Mouse (Mus musculus) hindbrain, postnatal 0 days (tissue): ENCODE data around the gene Gm20605. TPM values are rescaled to one million over a fixed set of nuclear protein-coding genes. Genes with fewer than 3 reads are reported as not detected.

Experiments
- ATAC-seq: fragments of 200-750 bp; cut with Nextera tagmentation; 2 replicates; pipeline ENCODE4 v1.8.0; 2017; ENCODE audit warnings: mild to moderate bottlenecking, moderate TSS enrichment, moderate library complexity
- DNase-seq: peaks from one replicate; pipeline ENCODE4 v3.0.0-alpha.2; 2015; ENCODE audit warnings: low spot score
- H3K27ac ChIP-seq: fragments of 300-500 bp; sonication (generic); 2 replicates; pipeline ENCODE4 v1.5.1; 2014; ENCODE audit warnings: mild to moderate bottlenecking
- H3K27me3 ChIP-seq: fragments of 300-500 bp; sonication (generic); 2 replicates; pipeline ENCODE4 v1.6.1; 2014; ENCODE audit warnings: low read length, mixed read lengths; ENCODE audit not compliant: insufficient read depth
- H3K36me3 ChIP-seq: fragments of 300-500 bp; sonication (generic); 2 replicates; pipeline ENCODE4 v1.6.1; 2014; ENCODE audit warnings: low read length, mixed read lengths; ENCODE audit not compliant: insufficient read depth
- H3K4me1 ChIP-seq: fragments of 300-500 bp; sonication (generic); 2 replicates; pipeline ENCODE4 v1.6.1; 2014; ENCODE audit warnings: antibody characterized with exemption, low read length, mixed read lengths; ENCODE audit not compliant: insufficient read depth
- H3K4me2 ChIP-seq: fragments of 300-500 bp; sonication (generic); 2 replicates; pipeline ENCODE4 v1.6.1; 2014; ENCODE audit warnings: low read depth, mild to moderate bottlenecking, low read length, moderate library complexity, mixed read lengths
- H3K4me3 ChIP-seq: fragments of 300-500 bp; sonication (generic); 2 replicates; pipeline ENCODE4 v1.5.1; 2014; ENCODE audit warnings: low read length
- H3K9ac ChIP-seq: fragments of 300-500 bp; sonication (generic); replicated peaks from 2 replicates; pipeline ENCODE4 v1.6.1; 2014; ENCODE audit warnings: mild to moderate bottlenecking, low read length, moderate library complexity, mixed read lengths
- H3K9me3 ChIP-seq: fragments of 300-500 bp; sonication (generic); 2 replicates; pipeline ENCODE4 v1.6.1; 2016; ENCODE audit warnings: low read length, mixed read lengths
- CTCF ChIP-seq: IDR thresholded peaks from 2 replicates; pipeline ENCODE4 v1.5.1; 2016; ENCODE audit warnings: antibody characterized with exemption, control low read depth, low read depth
- WGBS: fragments of 180-500 bp; shearing (Covaris S2); extraction: QIAGEN DNeasy Blood & Tissue Kit; methylation state at CpG from one replicate; pipeline ENCODE4 v1.1.7; 2014; 5-methylcytosine and 5-hydroxymethylcytosine counted together
- polyA plus RNA-seq: library from polyadenylated mRNA; unstranded; fragments of >200 nt; fragmentation: Nextera tagmentation; extraction: Ambion mirVana; gene quantifications from 2 replicates; pipeline ENCODE4 v1.2.1, GENCODE M21; 2015
- total RNA-seq: library from RNA; depleted of rRNA; stranded (reverse); fragments of >200 nt; gene quantifications from 2 replicates; pipeline ENCODE4 v1.2.3, GENCODE M21; 2014

The Gm20605 gene
- total and polyA plus RNA-seq, 2 experiments from 2014 or later = 3.4 to 5.3 TPM

GRCm38 (mm10) chr5:137600619-137601364 is 28.2 kb upstream of the Gm20605 start, which contains the start of gene Mospd3:
Gene Mospd3 (minus strand): TSS chr5:137601058.
- peak within 1 kb of the TSS; percentile 72 for H3K9ac ChIP-seq
- peak within 1 kb of the TSS; percentile 84 for H3K4me2 ChIP-seq
- under 1% methylated on average over 40 of the region's 41 CpGs for WGBS
- no peak for TF ChIP-seq CTCF
- peak within 1 kb of the TSS; percentile 72 for H3K4me3 ChIP-seq
- DNase-seq (peak; percentile 98), ATAC-seq (peak; percentile 96)
- no peaks in the 10 kb centered on the region; the same call in 1 of the 2 replicates for H3K36me3 ChIP-seq
- H3K9me3 ChIP-seq = no peaks in the 10 kb centered on the region
- peak within 1 kb of the TSS; percentile 78 for H3K27ac ChIP-seq
- peaks cover 10% of the 10 kb centered on the region; the same call in 1 of the 2 replicates for H3K4me1 ChIP-seq
- H3K27me3 ChIP-seq = no peaks in the 10 kb centered on the region

- DNase-seq (no peak), ATAC-seq (no peak)
- WGBS = under 1% methylated on average over 22 of the region's 22 CpGs
- no peak for TF ChIP-seq CTCF
- H3K36me3 ChIP-seq = no peaks in the 10 kb centered on the region; the same call in 1 of the 2 replicates
- H3K27ac ChIP-seq = peak overlapping the region; percentile 26; the same call in 1 of the 2 replicates
- peak overlapping the region; percentile 72; the same call in 1 of the 2 replicates for H3K9ac ChIP-seq
- peaks cover 10% of the 10 kb centered on the region; the same call in 1 of the 2 replicates for H3K4me1 ChIP-seq
- no peaks in the 10 kb centered on the region for H3K9me3 ChIP-seq
- peak overlapping the region; percentile 84 for H3K4me2 ChIP-seq
- peak overlapping the region; percentile 72 for H3K4me3 ChIP-seq
- H3K27me3 ChIP-seq = no peaks in the 10 kb centered on the region
Observed at GRCm38 (mm10) chr5:137601365-137601729, 27.6 kb upstream of the Gm20605 start.

GRCm38 (mm10) chr5:137607860-137608653 is 20.9 kb upstream of the Gm20605 start:
- Histone ChIP-seq H3K27ac (no peak overlapping the region), H3K27me3 (no peaks in the 10 kb centered on the region), H3K36me3 (no peaks in the 10 kb centered on the region), H3K4me2 (peak overlapping the region; percentile 41), H3K4me1 (peaks cover 8% of the 10 kb centered on the region; the same call in 1 of the 2 replicates), H3K9me3 (no peaks in the 10 kb centered on the region), H3K9ac (no peak overlapping the region), H3K4me3 (0 out of 2 replicates have a peak overlapping the region, but pooled peaks have one; percentile 13)
- ATAC-seq (0 out of 2 replicates have a peak, but pooled peaks have one; percentile 4), DNase-seq (no peak)
- no peak for TF ChIP-seq CTCF
- WGBS = 14% methylated on average over 26 of the region's 26 CpGs

GRCm38 (mm10) chr5:137608654-137609190 is 20.3 kb upstream of the Gm20605 start:
- TF ChIP-seq CTCF = no peak; the same call in 1 of the 2 replicates
- Histone ChIP-seq H3K27me3 (no peaks in the 10 kb centered on the region), H3K4me3 (0 out of 2 replicates have a peak overlapping the region, but pooled peaks have one; percentile 13), H3K27ac (no peak overlapping the region), H3K9me3 (no peaks in the 10 kb centered on the region), H3K4me1 (peaks cover 8% of the 10 kb centered on the region; the same call in 1 of the 2 replicates), H3K36me3 (no peaks in the 10 kb centered on the region), H3K4me2 (peak overlapping the region; percentile 41), H3K9ac (no peak overlapping the region)
- no peak for DNase-seq
- no peak for ATAC-seq
- WGBS = 23% methylated on average over 21 of the region's 23 CpGs

GRCm38 (mm10) chr5:137609292-137609691 is 19.7 kb upstream of the Gm20605 start:
- TF ChIP-seq CTCF = no peak
- Histone ChIP-seq H3K4me2 (no peak overlapping the region), H3K27me3 (no peaks in the 10 kb centered on the region), H3K4me1 (peaks cover 8% of the 10 kb centered on the region; the same call in 1 of the 2 replicates), H3K27ac (no peak overlapping the region), H3K9me3 (no peaks in the 10 kb centered on the region), H3K9ac (no peak overlapping the region), H3K4me3 (no peak overlapping the region), H3K36me3 (no peaks in the 10 kb centered on the region)
- 62% methylated on average over 3 of the region's 3 CpGs for WGBS
- DNase-seq (no peak), ATAC-seq (no peak)

GRCm38 (mm10) chr5:137610056-137610455 is 18.9 kb upstream of the Gm20605 start:
- Histone ChIP-seq H3K27ac (no peak overlapping the region), H3K4me2 (no peak overlapping the region), H3K9me3 (no peaks in the 10 kb centered on the region), H3K4me3 (no peak overlapping the region), H3K27me3 (no peaks in the 10 kb centered on the region), H3K9ac (no peak overlapping the region), H3K36me3 (no peaks in the 10 kb centered on the region), H3K4me1 (peaks cover 8% of the 10 kb centered on the region; the same call in 1 of the 2 replicates)
- ATAC-seq (no peak), DNase-seq (no peak)
- 68% methylated on average over 4 of the region's 4 CpGs for WGBS
- TF ChIP-seq CTCF = no peak
